Mouse (Mus musculus): ENCODE measurements around the gene Rnf113a2. TPM values are rescaled to one million over a fixed set of nuclear protein-coding genes. Genes with fewer than 3 reads are reported as not detected.

The Rnf113a2 gene
- polyA plus RNA-seq, 1 experiment from 2014 or later: 25.8 TPM

- no peaks in the 10 kb centered on the region for H3K4me1 ChIP-seq (ENCODE audit: control insufficient read depth, insufficient read depth, low read length)
- peaks cover 11% of the 10 kb centered on the region; the same call in 1 of the 2 replicates for H3K36me3 ChIP-seq (ENCODE audit: control insufficient read depth, insufficient read depth, low read length)
- H3K4me3 ChIP-seq (replicated peaks; ENCODE audit: low read length): no peak overlapping the region
- no peak overlapping the region for H3K9ac ChIP-seq (ENCODE audit: low read length)
- H3K27me3 ChIP-seq (ENCODE audit: control insufficient read depth, insufficient read depth, low read length): no peaks in the 10 kb centered on the region
- H3K4me2 ChIP-seq (ENCODE audit: low read depth, low read length): no peak overlapping the region
- no peak for ATAC-seq (ENCODE audit: insufficient read depth, low FRiP score)
- H3K9me3 ChIP-seq (replicated peaks; ENCODE audit: control insufficient read depth, low read length): no peaks in the 10 kb centered on the region
- 60% methylated on average over 1 of the region's 1 CpGs for WGBS
- H3K27ac ChIP-seq (ENCODE audit: low read length): no peak overlapping the region
Measured at GRCm38 (mm10) chr12:84459845-84460244, 42.8 kb downstream of the Rnf113a2 start.

GRCm38 (mm10) chr12:84461416-84461815 lies 44.4 kb downstream of the Rnf113a2 start:
- no peak for ATAC-seq (ENCODE audit: insufficient read depth, low FRiP score)
- WGBS: 85% methylated on average over 5 of the region's 5 CpGs
- H3K27ac ChIP-seq (ENCODE audit: low read length): no peak overlapping the region
- H3K4me2 ChIP-seq (ENCODE audit: low read depth, low read length): no peak overlapping the region
- H3K4me1 ChIP-seq (ENCODE audit: control insufficient read depth, insufficient read depth, low read length): no peaks in the 10 kb centered on the region
- H3K9ac ChIP-seq (ENCODE audit: low read length): no peak overlapping the region
- no peaks in the 10 kb centered on the region for H3K9me3 ChIP-seq (replicated peaks; ENCODE audit: control insufficient read depth, low read length)
- H3K36me3 ChIP-seq (ENCODE audit: control insufficient read depth, insufficient read depth, low read length): peaks cover 12% of the 10 kb centered on the region; the same call in 1 of the 2 replicates
- H3K27me3 ChIP-seq (ENCODE audit: control insufficient read depth, insufficient read depth, low read length): no peaks in the 10 kb centered on the region
- H3K4me3 ChIP-seq (replicated peaks; ENCODE audit: low read length): no peak overlapping the region

DNA sequence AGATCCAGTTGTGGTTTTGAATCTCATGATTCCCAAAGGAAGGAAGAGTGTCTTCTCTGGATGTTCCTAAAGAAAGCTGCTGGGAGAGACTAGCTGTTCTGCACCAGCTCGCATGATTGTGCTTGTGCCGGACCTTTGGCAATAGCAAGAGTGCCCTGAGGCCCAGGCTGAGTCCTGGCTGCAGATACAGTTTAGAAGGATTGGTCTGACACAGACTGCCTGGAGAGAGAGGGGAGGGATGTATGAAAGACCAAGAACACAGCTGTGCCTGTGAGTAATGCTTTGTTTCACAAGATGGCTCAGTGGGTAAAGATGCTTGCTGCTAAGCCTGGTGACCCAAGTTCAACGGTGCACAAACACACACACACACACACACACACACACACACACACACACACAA lies 45.9 kb downstream of the Rnf113a2 start:
- Histone ChIP-seq H3K4me2 (ENCODE audit: low read depth, low read length) (no peak overlapping the region), H3K36me3 (ENCODE audit: control insufficient read depth, insufficient read depth, low read length) (peaks cover 12% of the 10 kb centered on the region; the same call in 1 of the 2 replicates), H3K4me3 (replicated peaks; ENCODE audit: low read length) (no peak overlapping the region), H3K9ac (ENCODE audit: low read length) (no peak overlapping the region), H3K9me3 (replicated peaks; ENCODE audit: control insufficient read depth, low read length) (no peaks in the 10 kb centered on the region), H3K27me3 (ENCODE audit: control insufficient read depth, insufficient read depth, low read length) (no peaks in the 10 kb centered on the region), H3K4me1 (ENCODE audit: control insufficient read depth, insufficient read depth, low read length) (no peaks in the 10 kb centered on the region), H3K27ac (ENCODE audit: low read length) (no peak overlapping the region)
- no peak for ATAC-seq (ENCODE audit: insufficient read depth, low FRiP score)
- 88% methylated on average over 3 of the region's 3 CpGs for WGBS

Other genes starting within 250 kb of the Rnf113a2 start
- 8.7 and 9.4 TPM in 2 replicates for gene Elmsan1, start 198.3 kb upstream of the Rnf113a2 start, polyA plus RNA-seq (2015; fragmentation: Nextera tagmentation; extraction: Ambion mirVana)
- 32.0 and 34.5 TPM in 2 replicates for gene Ptgr2, start 132.0 kb upstream of the Rnf113a2 start, polyA plus RNA-seq (2015; fragmentation: Nextera tagmentation; extraction: Ambion mirVana)
- gene Zfp410, start 100.3 kb upstream of the Rnf113a2 start, polyA plus RNA-seq (2015; fragmentation: Nextera tagmentation; extraction: Ambion mirVana): 65.4 and 70.2 TPM in 2 replicates
- 43.6 and 47.8 TPM in 2 replicates for gene Coq6, start 55.5 kb upstream of the Rnf113a2 start, polyA plus RNA-seq (2015; fragmentation: Nextera tagmentation; extraction: Ambion mirVana)
- gene Fam161b, start 55.4 kb upstream of the Rnf113a2 start, polyA plus RNA-seq (2015; fragmentation: Nextera tagmentation; extraction: Ambion mirVana): 2.6 and 3.6 TPM in 2 replicates
- gene Entpd5, start 8.2 kb upstream of the Rnf113a2 start, polyA plus RNA-seq (2015; fragmentation: Nextera tagmentation; extraction: Ambion mirVana): 26.0 and 27.0 TPM in 2 replicates
- 0.70 and 0.89 TPM in 2 replicates for gene Bbof1, start 8.1 kb upstream of the Rnf113a2 start, polyA plus RNA-seq (2015; fragmentation: Nextera tagmentation; extraction: Ambion mirVana)
- gene Aldh6a1, start 33.8 kb downstream of the Rnf113a2 start, polyA plus RNA-seq (2015; fragmentation: Nextera tagmentation; extraction: Ambion mirVana): 47.4 and 48.2 TPM in 2 replicates
- 16.3 and 16.9 TPM in 2 replicates for gene Lin52, start 34.2 kb downstream of the Rnf113a2 start, polyA plus RNA-seq (2015; fragmentation: Nextera tagmentation; extraction: Ambion mirVana)
- gene Vsx2, start 152.6 kb downstream of the Rnf113a2 start, polyA plus RNA-seq (2015; fragmentation: Nextera tagmentation; extraction: Ambion mirVana): not detected in 2 replicates
- 12.8 and 13.2 TPM in 2 replicates for gene Abcd4, start 200.2 kb downstream of the Rnf113a2 start, polyA plus RNA-seq (2015; fragmentation: Nextera tagmentation; extraction: Ambion mirVana)
- not detected in 2 replicates for gene Vrtn, start 223.8 kb downstream of the Rnf113a2 start, polyA plus RNA-seq (2015; fragmentation: Nextera tagmentation; extraction: Ambion mirVana)

Data from stomach, embryonic 16.5 days (tissue).